Mouse (Mus musculus) liver, embryonic 14.5 days (tissue): Measurements from ENCODE around the gene Shf. TPM values are rescaled to one million over a fixed set of nuclear protein-coding genes. Genes with fewer than 3 reads are reported as not detected.

Experiments used
- ATAC-seq: fragments of 200-750 bp; cut with Nextera tagmentation; 2 replicates; pipeline ENCODE4 v1.8.0; 2017; ENCODE audit warnings: moderate number of reproducible peaks, mild to moderate bottlenecking, moderate library complexity; ENCODE audit not compliant: insufficient read depth
- DNase-seq, 3 experiments: peaks; one replicate each; pipeline ENCODE4 v3.0.0-alpha.2; 2012 to 2013; ENCODE audit warnings: low read depth in 3 of 3, low spot score in 3 of 3
- H3K27ac ChIP-seq: fragments of 300-500 bp; sonication (generic); 2 replicates; pipeline ENCODE4 v1.5.1; 2014; ENCODE audit warnings: moderate library complexity, mild to moderate bottlenecking, control low read depth, inconsistent platforms
- H3K27me3 ChIP-seq: fragments of 300-500 bp; sonication (generic); 2 replicates; pipeline ENCODE4 v1.6.1; 2014; ENCODE audit warnings: mild to moderate bottlenecking, low read length, moderate library complexity; ENCODE audit not compliant: control insufficient read depth, insufficient read depth
- H3K36me3 ChIP-seq: fragments of 300-500 bp; sonication (generic); replicated peaks from 2 replicates; pipeline ENCODE4 v1.6.1; 2014; ENCODE audit warnings: low read depth; ENCODE audit not compliant: control insufficient read depth, insufficient read depth
- H3K4me1 ChIP-seq, 2 experiments: fragments of 200-500 bp in 1 of 2; fragments of 300-500 bp in 1 of 2; sonication (generic) in 1 of 2; replicated peaks; 2 replicates each; pipeline ENCODE4 v1.6.1; 2012 to 2014; ENCODE audit warnings: antibody characterized with exemption in 1 of 2, inconsistent platforms in 1 of 2, low read length in 1 of 2; ENCODE audit not compliant: control insufficient read depth in 2 of 2, insufficient read depth in 2 of 2
- H3K4me2 ChIP-seq: fragments of 300-500 bp; sonication (generic); 2 replicates; pipeline ENCODE4 v1.6.1; 2014; ENCODE audit warnings: low read depth, mild to moderate bottlenecking, control low read depth, moderate library complexity
- H3K4me3 ChIP-seq, 2 experiments: fragments of 200-500 bp in 1 of 2; fragments of 300-500 bp in 1 of 2; sonication (generic) in 1 of 2; 2 replicates each; pipeline ENCODE4 v1.5.1; 2012 to 2014; ENCODE audit warnings: low read depth in 2 of 2, low read length in 2 of 2, mild to moderate bottlenecking in 2 of 2, control low read depth in 1 of 2, inconsistent platforms in 1 of 2, moderate library complexity in 1 of 2; ENCODE audit not compliant: insufficient read depth in 1 of 2
- H3K9ac ChIP-seq: fragments of 300-500 bp; sonication (generic); replicated peaks from 2 replicates; pipeline ENCODE4 v1.6.1; 2014; ENCODE audit warnings: mild to moderate bottlenecking, control low read depth, moderate library complexity
- H3K9me3 ChIP-seq: fragments of 300-500 bp; sonication (generic); 2 replicates; pipeline ENCODE4 v1.6.1; 2016; ENCODE audit warnings: low read length, mixed read lengths; ENCODE audit not compliant: control insufficient read depth
- CTCF ChIP-seq: IDR thresholded peaks from 2 replicates; pipeline ENCODE4 v1.5.1; 2016; ENCODE audit warnings: antibody characterized with exemption, low read depth, control low read depth
- EP300 ChIP-seq: IDR thresholded peaks from 2 replicates; pipeline ENCODE4 v1.6.1; 2016; ENCODE audit warnings: antibody characterized with exemption, low read depth
- WGBS: fragments of 180-500 bp; shearing (Covaris S2); extraction: QIAGEN DNeasy Blood & Tissue Kit; methylation state at CpG from one replicate; pipeline ENCODE4 v1.1.7; 2014; ENCODE audit not compliant: insufficient replicate concordance; 5-methylcytosine and 5-hydroxymethylcytosine counted together
- polyA plus RNA-seq, 2 experiments: library from polyadenylated mRNA; depleted of rRNA in 1 of 2; stranded (reverse) in 1 of 2; unstranded in 1 of 2; fragments of >200 nt; fragmentation: Nextera tagmentation in 1 of 2; extraction: Ambion mirVana in 1 of 2; gene quantifications; 2 replicates each; pipeline versions ENCODE4 v1.2.1 to v1.2.3; 2012 to 2014

The Shf gene
- polyA plus RNA-seq, 2 experiments = 1.8 to 7.1 TPM

- DNase-seq (no peak), ATAC-seq (no peak)
- 67% methylated on average over 12 of the region's 12 CpGs for WGBS
- Histone ChIP-seq H3K4me3 (no peak overlapping the region), H3K9ac (no peak overlapping the region), H3K4me1 (peaks cover 0 to 7% of the 10 kb centered on the region in 2 experiments; a peak in 3 of 4 replicates), H3K9me3 (no peaks in the 10 kb centered on the region), H3K36me3 (no peaks in the 10 kb centered on the region; the same call in 1 of the 2 replicates), H3K27ac (no peak overlapping the region), H3K4me2 (no peak overlapping the region), H3K27me3 (no peaks in the 10 kb centered on the region)
- TF ChIP-seq EP300 = no peak
Observed at GRCm38 (mm10) chr2:122354191-122354929, 14.6 kb downstream of the Shf start.

- WGBS = 73% methylated on average over 8 of the region's 8 CpGs
Observed at GRCm38 (mm10) chr2:122353765-122354164, 15.2 kb downstream of the Shf start.

GRCm38 (mm10) chr2:122352992-122353391 lies 16.0 kb downstream of the Shf start:
- no peak for DNase-seq
- no peaks in the 10 kb centered on the region for H3K27me3 ChIP-seq
- TF ChIP-seq EP300 (no peak), CTCF (no peak)
- no peak overlapping the region for H3K4me2 ChIP-seq
- no peak overlapping the region for H3K27ac ChIP-seq
- no peak for ATAC-seq
- 76% methylated on average over 6 of the region's 6 CpGs for WGBS
- H3K36me3 ChIP-seq = no peaks in the 10 kb centered on the region; the same call in 1 of the 2 replicates
- peaks cover 0 to 15% of the 10 kb centered on the region in 2 experiments; a peak in 3 of 4 replicates for H3K4me1 ChIP-seq
- no peak overlapping the region for H3K9ac ChIP-seq
- no peak overlapping the region for H3K4me3 ChIP-seq
- no peaks in the 10 kb centered on the region for H3K9me3 ChIP-seq

More at GRCm38 (mm10) chr2:122353765-122354164, 15.2 kb downstream of the Shf start:
- Histone ChIP-seq H3K4me2 (no peak overlapping the region), H3K9ac (no peak overlapping the region), H3K9me3 (no peaks in the 10 kb centered on the region), H3K27ac (no peak overlapping the region), H3K4me1 (peaks cover 0 to 11% of the 10 kb centered on the region in 2 experiments; a peak in 3 of 4 replicates), H3K4me3 (no peak overlapping the region), H3K27me3 (no peaks in the 10 kb centered on the region), H3K36me3 (no peaks in the 10 kb centered on the region; the same call in 1 of the 2 replicates)
- no peak for DNase-seq
- TF ChIP-seq CTCF = no peak
- no peak for TF ChIP-seq EP300
- ATAC-seq = no peak

- TF ChIP-seq EP300 = no peak
- Histone ChIP-seq H3K9me3 (no peaks in the 10 kb centered on the region), H3K4me2 (no peak overlapping the region), H3K27ac (no peak overlapping the region), H3K27me3 (no peaks in the 10 kb centered on the region), H3K9ac (no peak overlapping the region), H3K36me3 (no peaks in the 10 kb centered on the region; the same call in 1 of the 2 replicates), H3K4me3 (no peak overlapping the region), H3K4me1 (peaks cover 0 to 16% of the 10 kb centered on the region in 2 experiments; a peak in 3 of 4 replicates)
- WGBS = 73% methylated on average over 4 of the region's 4 CpGs
- DNase-seq = no peak
- no peak for ATAC-seq
Observed at GRCm38 (mm10) chr2:122351931-122352329, 17.0 kb downstream of the Shf start.

GRCm38 (mm10) chr2:122351156-122351930 lies 17.6 kb downstream of the Shf start:
- Histone ChIP-seq H3K9ac (no peak overlapping the region), H3K27ac (no peak overlapping the region), H3K9me3 (no peaks in the 10 kb centered on the region), H3K4me1 (peaks cover 0 to 16% of the 10 kb centered on the region in 2 experiments; a peak in 3 of 4 replicates), H3K4me3 (no peak overlapping the region), H3K36me3 (no peaks in the 10 kb centered on the region; the same call in 1 of the 2 replicates), H3K27me3 (no peaks in the 10 kb centered on the region), H3K4me2 (no peak overlapping the region)
- TF ChIP-seq CTCF (no peak), EP300 (no peak)
- WGBS = 74% methylated on average over 5 of the region's 5 CpGs
- DNase-seq (no peak), ATAC-seq (no peak)
